Mouse (Mus musculus) cerebellum, postnatal 36 days (tissue): ENCODE measurements around the gene Ctsd.
A peak's percentile ranks its signal among the peaks of the same experiment; 100 is the strongest.

Experiments used
- DNase-seq, 2 experiments: peaks; one replicate each; pipeline ENCODE4 v3.0.0; 2021 to 2022; ENCODE audit warnings: mixed read lengths in 2 of 2

Ctsd gene

GRCm38 (mm10) chr7:142331281-142331680 lies 56.6 kb downstream of the Ctsd start:
- DNase-seq = no peak

GRCm38 (mm10) chr7:142330271-142330724 lies 57.5 kb downstream of the Ctsd start:
- peak in 1 of 2 experiments; percentile 16 for DNase-seq

- DNase-seq = no peak
These were observed 59.3 kb downstream of the Ctsd start for GRCm38 (mm10) chr7:142328507-142328906.

- no peak for DNase-seq
These were observed 61.0 kb downstream of the Ctsd start for GRCm38 (mm10) chr7:142326714-142327445.
